Mouse (Mus musculus): ENCODE data around the gene Med19. TPM values are rescaled to one million over a fixed set of nuclear protein-coding genes. Genes with fewer than 3 reads are reported as not detected.
A peak's percentile ranks its signal among the peaks of the same experiment; 100 is the strongest.
"Not testable (repeated sequence)": the region's sequence is repeated elsewhere in the genome, so short reads cannot be mapped to it uniquely, and the experiment has no call there.

Med19 gene
- polyA plus RNA-seq, 2 experiments = 20.4 to 33.6 TPM

GRCm38 (mm10) chr2:84669828-84670568, 8.2 kb upstream of the Med19 start:
- peak overlapping the region; percentile 92 for H3K27ac ChIP-seq (replicated peaks; ENCODE audit: low read depth, low read length)
- WGBS = 2% methylated on average over 39 of the region's 39 CpGs
- no peak for TF ChIP-seq POLR2A (IDR thresholded peaks at IDR 0.05; ENCODE audit: borderline replicate concordance, extremely low read depth, insufficient read depth, insufficient read length)
- ATAC-seq (ENCODE audit: low FRiP score, low read depth) (peak; percentile 66), DNase-seq (ENCODE audit: low spot score) (peak; percentile 22)
- H3K36me3 ChIP-seq (ENCODE audit: control insufficient read depth, insufficient read depth, low read length) = peaks cover 34% of the 10 kb centered on the region
- H3K27me3 ChIP-seq (ENCODE audit: control insufficient read depth, insufficient read depth, low read length) = no peaks in the 10 kb centered on the region
- peak overlapping the region; percentile 92 for H3K9ac ChIP-seq (ENCODE audit: low read depth, low read length, severe bottlenecking)
- H3K4me2 ChIP-seq (replicated peaks; ENCODE audit: low read depth, low read length, severe bottlenecking) = peak overlapping the region; percentile 75
- H3K9me3 ChIP-seq (ENCODE audit: control insufficient read depth, low read length) = no peaks in the 10 kb centered on the region
- H3K4me1 ChIP-seq (ENCODE audit: control insufficient read depth, insufficient read depth, low read length) = peaks cover 7% of the 10 kb centered on the region
- peak overlapping the region; percentile 99 for H3K4me3 ChIP-seq (replicated peaks; ENCODE audit: low read length)

- Histone ChIP-seq H3K9me3 (ENCODE audit: control insufficient read depth, low read length) (no peaks in the 10 kb centered on the region), H3K27me3 (ENCODE audit: control insufficient read depth, insufficient read depth, low read length) (no peaks in the 10 kb centered on the region), H3K9ac (ENCODE audit: low read depth, low read length, severe bottlenecking) (peak within 1 kb of the TSS; percentile 92), H3K4me3 (replicated peaks; ENCODE audit: low read length) (peak within 1 kb of the TSS; percentile 99), H3K27ac (replicated peaks; ENCODE audit: low read depth, low read length) (peak within 1 kb of the TSS; percentile 92), H3K4me2 (replicated peaks; ENCODE audit: low read depth, low read length, severe bottlenecking) (peak within 1 kb of the TSS; percentile 75), H3K36me3 (ENCODE audit: control insufficient read depth, insufficient read depth, low read length) (peaks cover 39% of the 10 kb centered on the region), H3K4me1 (ENCODE audit: control insufficient read depth, insufficient read depth, low read length) (peaks cover 7% of the 10 kb centered on the region)
- DNase-seq (ENCODE audit: low spot score) = peak; percentile 96
- under 1% methylated on average over 20 of the region's 20 CpGs for WGBS
- TF ChIP-seq POLR2A (IDR thresholded peaks at IDR 0.05; ENCODE audit: borderline replicate concordance, extremely low read depth, insufficient read depth, insufficient read length) = peak; percentile 76; the same call in 1 of the 2 replicates
- peak; percentile 99 for ATAC-seq (ENCODE audit: low FRiP score, low read depth)
Observed at GRCm38 (mm10) chr2:84670569-84670933, 7.7 kb upstream of the Med19 start, which contains the start of gene Selenoh. TSS of gene Selenoh (minus strand) at chr2:84670770.

- WGBS = 58% methylated on average over 3 of the region's 5 CpGs
- not testable (repeated sequence) for H3K4me2 ChIP-seq (replicated peaks; ENCODE audit: low read depth, low read length, severe bottlenecking); H3K27me3 ChIP-seq (ENCODE audit: control insufficient read depth, insufficient read depth, low read length); H3K9ac ChIP-seq (ENCODE audit: low read depth, low read length, severe bottlenecking); DNase-seq (ENCODE audit: low spot score); H3K4me1 ChIP-seq (ENCODE audit: control insufficient read depth, insufficient read depth, low read length); H3K27ac ChIP-seq (replicated peaks; ENCODE audit: low read depth, low read length); ATAC-seq (ENCODE audit: low FRiP score, low read depth); H3K4me3 ChIP-seq (replicated peaks; ENCODE audit: low read length); H3K9me3 ChIP-seq (ENCODE audit: control insufficient read depth, low read length)
- peaks cover 48% of the 10 kb centered on the region for H3K36me3 ChIP-seq (ENCODE audit: control insufficient read depth, insufficient read depth, low read length)
Observed at GRCm38 (mm10) chr2:84671535-84671934, 6.7 kb upstream of the Med19 start.

GRCm38 (mm10) chr2:84677270-84677967, 783 bp upstream of the Med19 start:
- no peak for TF ChIP-seq POLR2A (IDR thresholded peaks at IDR 0.05; ENCODE audit: borderline replicate concordance, extremely low read depth, insufficient read depth, insufficient read length)
- peaks cover 12% of the 10 kb centered on the region for H3K4me1 ChIP-seq (ENCODE audit: control insufficient read depth, insufficient read depth, low read length)
- no peaks in the 10 kb centered on the region for H3K9me3 ChIP-seq (ENCODE audit: control insufficient read depth, low read length)
- peak overlapping the region; percentile 44; the same call in 1 of the 2 replicates for H3K9ac ChIP-seq (ENCODE audit: low read depth, low read length, severe bottlenecking)
- WGBS = 11% methylated on average over 22 of the region's 22 CpGs
- ATAC-seq (ENCODE audit: low FRiP score, low read depth) (peak; percentile 46), DNase-seq (ENCODE audit: low spot score) (no peak)
- H3K4me2 ChIP-seq (replicated peaks; ENCODE audit: low read depth, low read length, severe bottlenecking) = peak overlapping the region; percentile 66
- no peaks in the 10 kb centered on the region for H3K27me3 ChIP-seq (ENCODE audit: control insufficient read depth, insufficient read depth, low read length)
- H3K36me3 ChIP-seq (ENCODE audit: control insufficient read depth, insufficient read depth, low read length) = peaks cover 45% of the 10 kb centered on the region
- H3K4me3 ChIP-seq (replicated peaks; ENCODE audit: low read length) = peak overlapping the region; percentile 96
- no peak overlapping the region for H3K27ac ChIP-seq (replicated peaks; ENCODE audit: low read depth, low read length)

GRCm38 (mm10) chr2:84679016-84679415, 814 bp downstream of the Med19 start, which contains the start of gene Tmx2:
TSS of gene Tmx2 (minus strand) at chr2:84679140.
- Histone ChIP-seq H3K4me1 (ENCODE audit: control insufficient read depth, insufficient read depth, low read length) (peaks cover 12% of the 10 kb centered on the region), H3K27me3 (ENCODE audit: control insufficient read depth, insufficient read depth, low read length) (no peaks in the 10 kb centered on the region), H3K27ac (replicated peaks; ENCODE audit: low read depth, low read length) (peak within 1 kb of the TSS; percentile 52; the same call in 1 of the 2 replicates), H3K9me3 (ENCODE audit: control insufficient read depth, low read length) (no peaks in the 10 kb centered on the region), H3K4me3 (replicated peaks; ENCODE audit: low read length) (peak within 1 kb of the TSS; percentile 96), H3K9ac (ENCODE audit: low read depth, low read length, severe bottlenecking) (peak within 1 kb of the TSS; percentile 80), H3K4me2 (replicated peaks; ENCODE audit: low read depth, low read length, severe bottlenecking) (peak within 1 kb of the TSS; percentile 70), H3K36me3 (ENCODE audit: control insufficient read depth, insufficient read depth, low read length) (peaks cover 37% of the 10 kb centered on the region)
- WGBS = 17% methylated on average over 8 of the region's 8 CpGs
- DNase-seq (ENCODE audit: low spot score) = no peak
- no peak for TF ChIP-seq POLR2A (IDR thresholded peaks at IDR 0.05; ENCODE audit: borderline replicate concordance, extremely low read depth, insufficient read depth, insufficient read length)
- no peak for ATAC-seq (ENCODE audit: low FRiP score, low read depth)

Data from limb, embryonic 14.5 days (tissue).